Mouse (Mus musculus): Measurements from ENCODE around the gene Olfr1208. TPM values are rescaled to one million over a fixed set of nuclear protein-coding genes. Genes with fewer than 3 reads are reported as not detected.

The Olfr1208 gene
- not detected for total RNA-seq (2021)
- long read RNA-seq = 0 reads

DNA sequence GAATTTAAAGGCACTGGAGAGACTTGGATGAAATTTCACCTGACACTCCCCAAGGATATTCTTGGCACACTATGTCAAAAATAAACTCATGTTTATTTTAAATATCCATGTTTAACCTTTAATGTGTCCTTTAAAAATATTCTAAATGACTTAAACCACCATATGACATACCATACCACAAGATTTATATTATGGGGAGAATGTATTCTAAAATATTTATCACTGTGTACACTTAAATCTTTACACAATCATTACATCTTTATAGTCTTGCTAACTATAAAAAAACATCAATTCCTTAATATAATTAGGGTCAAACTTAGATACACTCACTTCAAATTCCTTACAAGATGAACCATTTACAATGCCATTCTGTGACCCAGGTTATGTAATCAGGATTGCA, at the start of gene Olfr1208:
Olfr1208 (minus strand) TSS at position 101 of the 400 bp plus-strand sequence.
- no peak for DNase-seq (ENCODE audit: low spot score in 2 of 2)

DNA sequence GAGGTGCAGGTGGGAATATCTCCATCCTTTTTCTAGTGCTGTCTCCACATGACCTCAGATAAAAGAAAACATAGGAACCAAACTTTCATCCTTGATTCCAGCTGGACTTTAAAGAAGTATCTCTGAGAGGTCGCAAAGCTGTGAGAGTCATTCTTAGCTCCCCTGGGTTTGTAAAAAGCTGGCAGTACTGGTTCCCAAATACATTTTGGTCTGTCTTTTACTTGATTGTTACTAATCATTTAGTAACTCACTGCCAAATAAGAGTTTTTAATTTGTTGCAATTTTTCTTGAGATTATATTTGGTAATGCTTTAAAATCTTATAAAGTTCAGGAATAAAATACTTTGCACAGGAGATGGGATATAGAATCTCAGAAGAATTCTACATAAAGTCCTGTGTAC, 35.9 kb upstream of the Olfr1208 start, which contains the start of gene Olfr1211:
Olfr1211 (minus strand) TSS at position 101 of the 400 bp plus-strand sequence.
- no peak for DNase-seq (ENCODE audit: low spot score in 2 of 2)

GRCm38 (mm10) chr2:88915057-88915456, 12.9 kb upstream of the Olfr1208 start, which contains the start of gene Olfr1209:
TSS of gene Olfr1209 (minus strand) at chr2:88915157.
- DNase-seq (ENCODE audit: low spot score in 2 of 2) = no peak

- DNase-seq (ENCODE audit: low spot score in 2 of 2) = no peak
These were observed 39.2 kb downstream of the Olfr1208 start, which contains the start of gene Olfr1206 for GRCm38 (mm10) chr2:88862931-88863330. TSS of gene Olfr1206 (plus strand) at chr2:88863231.

DNA sequence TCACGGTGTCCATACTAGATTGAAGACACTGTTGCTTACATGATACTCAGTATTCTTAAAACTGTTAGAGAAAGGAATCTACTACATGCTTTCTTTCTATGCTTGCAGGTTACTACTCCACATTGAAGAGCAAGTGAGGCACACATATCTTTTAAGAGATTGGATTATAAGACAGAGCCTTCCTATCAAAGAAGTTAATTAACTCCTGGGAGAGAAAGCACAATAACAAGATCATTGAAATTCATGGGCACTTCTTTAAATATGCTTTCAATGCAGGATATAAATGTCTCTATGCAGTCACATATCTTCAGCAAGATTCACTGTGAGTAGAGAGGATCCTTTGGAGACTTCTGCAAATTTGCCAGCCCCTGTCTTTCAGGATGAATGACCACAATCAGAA, 53.1 kb downstream of the Olfr1208 start, which contains the start of gene Olfr1204:
Olfr1204 (plus strand) TSS at position 301 of the 400 bp plus-strand sequence.
- no peak for DNase-seq (ENCODE audit: low spot score in 2 of 2)

Other genes with a start within 250 kb of the Olfr1208 start
- not detected for gene Olfr1193, start 226.7 kb downstream of the Olfr1208 start, total RNA-seq (2021)
- not detected for gene Olfr1195, start 213.1 kb downstream of the Olfr1208 start, total RNA-seq (2021)
- not detected for gene Olfr1196, start 197.7 kb downstream of the Olfr1208 start, total RNA-seq (2021)
- not detected for gene Olfr1197, start 169.9 kb downstream of the Olfr1208 start, total RNA-seq (2021)
- gene Olfr1198, start 150.9 kb downstream of the Olfr1208 start, total RNA-seq (2021) = not detected
- not detected for gene Olfr1199, start 141.8 kb downstream of the Olfr1208 start, total RNA-seq (2021)
- not detected for gene Olfr1200, start 131.8 kb downstream of the Olfr1208 start, total RNA-seq (2021)
- not detected for gene Olfr1201, start 109.3 kb downstream of the Olfr1208 start, total RNA-seq (2021)
- gene Olfr1202, start 87.8 kb downstream of the Olfr1208 start, total RNA-seq (2021) = not detected
- not detected for gene Olfr1205, start 72.6 kb downstream of the Olfr1208 start, total RNA-seq (2021)
- not detected for gene Olfr1204, start 53.0 kb downstream of the Olfr1208 start, total RNA-seq (2021)
- gene Olfr1206, start 39.1 kb downstream of the Olfr1208 start, total RNA-seq (2021) = not detected
- not detected for gene Olfr1209, start 12.8 kb upstream of the Olfr1208 start, total RNA-seq (2021)
- gene Olfr1211, start 35.8 kb upstream of the Olfr1208 start, total RNA-seq (2021) = not detected
- not detected for gene Olfr1212, start 51.7 kb upstream of the Olfr1208 start, total RNA-seq (2021)
- gene Gm13762, start 78.0 kb upstream of the Olfr1208 start, total RNA-seq (2021) = not detected
- not detected for gene Olfr1214, start 90.3 kb upstream of the Olfr1208 start, total RNA-seq (2021)
- not detected for gene Olfr1215, start 104.7 kb upstream of the Olfr1208 start, total RNA-seq (2021)
- gene Olfr1216, start 116.0 kb upstream of the Olfr1208 start, total RNA-seq (2021) = not detected
- not detected for gene Olfr1217, start 129.8 kb upstream of the Olfr1208 start, total RNA-seq (2021)
- gene Olfr1218, start 158.9 kb upstream of the Olfr1208 start, total RNA-seq (2021) = not detected
- not detected for gene Olfr1219, start 181.2 kb upstream of the Olfr1208 start, total RNA-seq (2021)
- gene Olfr1220, start 204.5 kb upstream of the Olfr1208 start, total RNA-seq (2021) = not detected
- gene Olfr1221, start 215.0 kb upstream of the Olfr1208 start, total RNA-seq (2021) = not detected
- gene Olfr1222, start 230.7 kb upstream of the Olfr1208 start, total RNA-seq (2021) = not detected
- gene Olfr1223, start 249.2 kb upstream of the Olfr1208 start, total RNA-seq (2021) = not detected

Measured in layer of hippocampus, adult 18-20 months (tissue).